Mouse (Mus musculus) ovary, adult 10 weeks (tissue): Measurements from ENCODE around the gene Rab3il1. TPM values are rescaled to one million over a fixed set of nuclear protein-coding genes. Genes with fewer than 3 reads are reported as not detected.

ENCODE experiments used
- polyA plus RNA-seq: library from polyadenylated mRNA; stranded (reverse); fragments of 350-450 nt; fragmentation: Illumina TruSeq; extraction: RNeasy Lipid Tissue Mini Kit (QIAGEN cat#74804); gene quantifications from one replicate; pipeline ENCODE4 v1.2.3, GENCODE M21; 2014

Rab3il1 gene
- polyA plus RNA-seq, result 2.9 TPM

DNA sequence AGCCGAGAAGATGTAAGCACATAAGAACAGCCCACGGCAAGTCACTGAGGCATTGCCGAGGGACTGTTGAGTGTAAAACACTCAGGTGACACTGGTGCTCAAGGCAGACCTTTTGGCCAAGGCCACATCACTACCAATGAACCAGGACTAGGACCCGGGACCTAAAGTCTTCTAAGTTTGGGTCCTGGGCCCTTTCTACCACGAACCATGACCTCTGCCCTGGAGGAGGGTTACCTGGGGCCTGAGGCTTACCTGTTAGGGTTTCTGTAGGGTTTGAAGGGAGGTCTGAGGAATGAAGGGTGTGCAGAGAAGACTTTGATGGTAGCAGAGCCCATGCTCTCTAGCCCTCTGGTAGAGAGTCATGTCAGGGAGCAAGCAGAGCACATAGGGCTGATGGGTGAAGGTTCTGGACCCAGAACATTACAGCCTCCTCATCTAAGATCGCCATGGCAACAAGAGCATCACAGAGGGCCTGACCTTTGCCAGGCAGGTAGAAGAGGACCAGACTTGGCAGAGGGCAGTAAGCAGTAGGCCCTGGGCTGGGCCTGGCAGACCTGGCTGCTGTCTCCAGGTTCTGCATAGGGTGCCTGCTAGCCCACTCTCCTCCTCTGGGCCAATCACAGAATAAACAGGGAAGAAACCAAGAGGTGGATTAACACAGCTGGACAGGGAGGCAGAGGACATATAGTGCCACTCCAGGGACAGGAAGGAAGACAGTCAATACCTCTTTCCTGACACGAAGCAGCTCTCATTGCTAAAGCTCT is at the start of gene Rab3il1, which contains the start of gene Best1:
Rab3il1 (plus strand) TSS at position 464 of the 764 bp plus-strand sequence.
Best1 (minus strand) TSS at position 428 of the 764 bp plus-strand sequence.

DNA sequence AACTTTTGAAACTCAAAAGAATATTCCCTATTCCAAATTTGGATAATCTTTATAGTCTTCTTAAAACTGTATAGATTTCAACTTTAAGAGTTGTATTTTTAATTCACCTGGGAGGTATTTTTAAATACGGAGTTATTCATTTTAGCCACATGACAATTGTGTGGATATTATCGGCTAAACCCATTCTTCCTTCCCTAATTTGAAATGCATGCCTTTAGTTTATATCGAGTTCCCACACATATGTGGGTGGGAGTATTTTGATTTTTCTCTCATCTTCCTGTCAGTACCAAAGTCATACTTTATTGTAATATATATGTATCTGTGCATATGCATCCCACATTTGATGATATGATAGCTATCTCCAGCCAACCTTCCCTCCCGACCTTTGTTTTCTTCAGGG is 21.2 kb upstream of the Rab3il1 start, which contains the start of gene Fth1:
Fth1 (plus strand) TSS at position 341 of the 400 bp plus-strand sequence.

DNA sequence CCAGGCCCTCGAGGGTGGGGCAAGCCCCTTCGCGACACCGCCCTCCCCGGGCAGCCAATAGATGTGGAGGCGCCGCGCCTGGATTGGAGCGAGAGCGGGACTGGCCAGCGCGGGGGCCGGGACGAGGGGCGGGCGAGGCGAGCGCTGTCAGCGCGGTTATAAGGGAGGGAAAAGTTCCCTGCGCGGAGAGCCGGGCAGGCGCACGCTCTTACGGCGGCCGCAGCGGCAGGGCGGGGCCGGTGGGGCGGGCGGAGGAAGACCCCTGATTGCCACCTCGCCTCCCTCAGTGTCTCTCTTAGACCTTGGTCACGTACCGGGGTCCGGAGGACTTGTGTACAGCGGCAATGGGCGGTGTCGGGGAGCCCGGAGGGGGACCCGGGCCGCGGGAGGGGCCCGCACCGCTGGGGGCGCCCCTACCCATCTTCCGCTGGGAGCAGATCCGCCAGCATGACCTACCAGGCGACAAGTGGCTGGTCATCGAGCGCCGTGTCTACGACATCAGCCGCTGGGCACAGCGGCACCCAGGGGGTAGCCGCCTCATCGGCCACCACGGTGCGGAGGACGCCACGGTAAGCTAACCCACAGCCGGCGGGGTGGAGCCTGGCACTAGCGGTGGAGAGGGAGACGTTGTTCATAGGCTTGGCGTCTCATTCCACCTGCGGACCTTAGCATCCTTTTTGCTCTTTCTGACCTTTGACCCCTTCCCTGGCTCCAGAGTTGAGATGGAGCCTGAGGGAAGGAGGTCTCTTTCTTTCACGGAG is 40.1 kb downstream of the Rab3il1 start, which contains the start of gene Fads3:
Fads3 (plus strand) TSS at position 182 of the 761 bp plus-strand sequence.

Other genes starting within 250 kb of the Rab3il1 start
- not detected for gene Scgb2a2, start 154.1 kb upstream of the Rab3il1 start, polyA plus RNA-seq
- 15.3 TPM for gene Incenp, start 102.1 kb upstream of the Rab3il1 start, polyA plus RNA-seq
- 1,110 TPM for gene Fth1, start 21.1 kb upstream of the Rab3il1 start, polyA plus RNA-seq
- gene Best1, start within 50 bp of the Rab3il1 start, polyA plus RNA-seq, result 0.71 TPM
- 8.5 TPM for gene Fads3, start 39.9 kb downstream of the Rab3il1 start, polyA plus RNA-seq
- 23.0 TPM for gene Fads2, start 100.1 kb downstream of the Rab3il1 start, polyA plus RNA-seq
- 116 TPM for gene Fads1, start 181.2 kb downstream of the Rab3il1 start, polyA plus RNA-seq
- 27.8 TPM for gene Tmem258, start 202.3 kb downstream of the Rab3il1 start, polyA plus RNA-seq
- gene Fen1, start 202.5 kb downstream of the Rab3il1 start, polyA plus RNA-seq, result 3.8 TPM
- gene Myrf, start 239.1 kb downstream of the Rab3il1 start, polyA plus RNA-seq, result 2.4 TPM